Mouse (Mus musculus): ENCODE results near the gene Shisal2a. TPM values are rescaled to one million over a fixed set of nuclear protein-coding genes. Genes with fewer than 3 reads are reported as not detected.
A peak's percentile ranks its signal among the peaks of the same experiment; 100 is the strongest.

Shisal2a gene
- total RNA-seq (2014; fragmentation: Nextera tagmentation) (not detected in 2 replicates), total RNA-seq (2017) (not detected in 2 replicates)

DNA sequence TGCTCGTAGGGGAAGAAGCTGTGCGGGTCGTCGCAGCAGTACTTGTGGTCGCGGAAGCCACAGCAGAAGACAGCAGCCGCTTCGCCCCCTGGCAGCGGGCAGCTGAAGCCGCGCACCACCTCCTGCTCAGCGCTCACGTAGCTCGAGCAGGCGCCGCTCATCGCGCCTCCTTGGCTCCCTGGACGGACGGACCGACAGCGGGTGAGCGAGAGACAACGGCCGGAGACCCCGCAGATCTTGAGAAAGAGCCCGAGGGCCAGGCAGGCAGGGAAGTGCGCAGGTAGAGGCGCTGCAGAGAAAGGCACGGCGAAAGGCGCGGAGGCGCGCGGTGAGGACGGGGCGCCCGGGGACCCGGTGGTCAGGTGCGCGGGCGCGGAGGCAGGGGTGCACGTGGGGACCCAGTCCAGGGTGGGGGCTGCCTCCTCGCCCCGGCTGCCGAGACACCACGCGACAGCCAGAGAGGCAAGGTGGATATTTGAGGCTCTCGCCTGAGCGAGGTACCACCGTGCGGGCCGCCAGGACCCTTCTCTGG is at the start of gene Shisal2a:
TSS of gene Shisal2a (minus strand) at position 167 of the 532 bp plus-strand sequence.
- peak; percentile 4; the same call in 1 of the 2 replicates for ATAC-seq (replicated peaks; ENCODE audit: low FRiP score, low TSS enrichment, poor library complexity, severe bottlenecking)

DNA sequence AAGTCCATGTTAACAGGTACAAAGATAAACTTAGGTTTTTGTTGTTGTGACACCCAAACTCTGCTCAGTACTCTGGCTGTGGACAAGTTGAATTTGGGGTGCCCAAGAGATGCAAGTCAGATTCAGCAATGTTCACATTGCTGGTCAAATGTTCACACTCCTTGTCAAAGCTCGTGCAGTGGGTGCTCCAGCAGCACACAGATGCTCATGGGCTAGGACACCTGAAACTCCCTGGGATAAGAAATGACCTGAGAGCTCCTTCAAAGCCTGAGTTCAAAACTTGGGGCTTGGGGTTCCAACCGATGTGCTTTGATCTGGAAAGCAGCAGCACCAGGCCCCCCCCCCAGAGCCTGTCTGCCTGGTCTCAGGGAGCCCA is 48.4 kb upstream of the Shisal2a start:
- ATAC-seq (replicated peaks; ENCODE audit: low FRiP score, low TSS enrichment, poor library complexity, severe bottlenecking) = no peak

DNA sequence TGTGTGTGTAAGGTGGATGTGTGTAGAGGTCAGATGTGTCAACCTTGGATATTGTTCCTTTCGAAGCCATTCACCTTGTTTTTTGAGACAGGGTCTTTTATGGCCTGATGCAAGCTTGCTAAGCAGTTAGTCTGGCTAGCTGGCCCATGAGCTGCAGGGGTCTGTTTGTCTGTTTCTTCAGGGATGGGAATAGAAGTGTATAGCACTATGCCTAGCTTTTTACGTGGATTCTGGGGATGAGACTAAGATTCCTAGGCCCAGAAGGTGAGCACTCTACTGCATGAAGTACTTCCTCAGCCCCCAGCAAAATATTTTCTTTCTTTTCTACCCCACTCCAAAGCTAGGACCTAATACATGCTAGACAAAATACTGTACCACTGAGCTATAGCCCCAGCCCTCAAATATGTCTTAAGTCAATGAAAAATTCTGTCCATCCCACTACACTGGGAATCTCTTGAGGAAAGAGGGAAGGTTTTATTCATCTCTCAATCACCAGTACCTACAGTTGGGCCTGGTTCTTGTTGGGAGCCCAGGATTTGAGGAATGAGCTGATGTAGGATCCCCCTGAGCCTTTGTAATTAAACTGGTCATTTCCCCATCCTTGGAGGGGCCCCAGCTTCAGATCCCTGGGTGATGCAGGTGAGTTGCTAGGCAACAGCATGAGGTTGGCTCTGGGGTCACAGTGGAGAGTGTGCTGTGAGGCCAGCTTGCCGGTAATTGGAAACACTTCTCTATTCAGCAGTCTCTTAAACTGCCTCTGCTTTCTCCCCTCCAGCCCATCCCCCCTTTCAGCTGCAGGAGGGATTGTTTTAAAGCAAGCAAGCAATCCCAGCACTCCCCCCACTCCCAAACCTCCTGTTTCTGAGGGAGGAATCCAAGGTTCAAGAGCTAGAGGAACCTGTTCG is 47.8 kb upstream of the Shisal2a start:
- no peak for ATAC-seq (replicated peaks; ENCODE audit: low FRiP score, low TSS enrichment, poor library complexity, severe bottlenecking)

DNA sequence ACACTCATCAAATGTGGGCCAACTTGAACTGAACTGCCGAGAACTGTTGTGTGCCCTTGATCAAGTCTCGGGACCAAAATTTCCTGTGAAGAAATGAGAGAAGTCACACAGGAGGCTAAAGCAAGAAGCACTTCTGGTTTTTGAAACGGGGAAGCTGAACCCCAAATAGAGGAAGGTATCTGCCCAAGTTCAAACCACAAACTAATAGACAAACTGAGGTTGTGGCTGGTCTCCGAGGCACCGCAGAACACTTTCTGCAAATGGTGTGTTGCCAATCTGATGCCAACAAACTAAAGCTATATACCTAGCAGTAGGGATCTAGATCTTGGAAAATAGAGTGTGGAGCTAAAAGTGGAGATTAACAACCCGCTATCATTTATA is 45.2 kb upstream of the Shisal2a start:
- no peak for ATAC-seq (replicated peaks; ENCODE audit: low FRiP score, low TSS enrichment, poor library complexity, severe bottlenecking)

DNA sequence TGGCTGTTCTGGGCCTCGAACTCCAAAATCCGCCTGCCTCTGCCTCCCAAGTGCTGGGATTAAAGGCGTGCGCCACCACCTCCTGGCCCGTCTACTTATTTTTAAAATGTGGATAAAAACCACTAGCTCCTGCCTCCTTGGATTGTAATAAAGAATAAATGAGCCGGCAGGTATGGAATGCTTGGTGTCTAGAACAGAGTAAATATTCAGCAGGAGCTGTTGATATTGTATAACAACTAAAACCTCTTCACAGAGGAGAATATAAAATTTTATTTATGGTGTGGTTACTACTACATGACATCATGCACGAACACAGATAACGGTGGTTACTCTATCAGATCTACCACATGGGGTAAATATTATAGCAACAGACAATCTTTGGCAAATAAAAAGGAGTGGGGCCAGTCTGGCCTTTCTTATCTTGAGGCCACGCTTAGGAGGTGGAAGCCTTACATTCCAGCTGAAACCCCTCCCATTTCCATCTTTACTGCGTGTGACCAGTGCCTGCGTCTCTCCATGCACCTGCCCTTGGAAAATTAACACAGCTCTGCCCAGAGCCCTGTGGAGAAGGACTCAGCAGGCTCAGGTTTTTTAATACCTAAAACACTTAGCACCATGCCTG is 44.7 kb upstream of the Shisal2a start:
- ATAC-seq (replicated peaks; ENCODE audit: low FRiP score, low TSS enrichment, poor library complexity, severe bottlenecking) = peak; percentile 91

DNA sequence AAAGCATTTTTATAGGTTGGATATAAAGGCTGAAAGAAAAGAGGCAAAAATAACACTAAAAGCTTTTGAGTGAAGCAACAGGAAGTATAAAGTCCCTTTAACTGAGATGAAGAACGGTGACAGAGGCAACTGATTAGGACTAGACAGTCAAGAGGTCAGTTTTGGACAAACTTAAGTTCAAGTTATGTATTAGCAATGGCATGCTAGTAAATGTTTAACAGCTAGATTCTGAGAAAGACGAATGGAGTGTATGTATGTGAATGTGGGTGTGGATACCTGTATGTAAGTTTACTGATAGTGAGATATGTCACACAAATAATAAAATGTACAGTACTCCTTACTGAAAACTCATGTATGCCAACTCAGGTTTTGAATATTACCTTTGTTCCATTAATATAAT is 41.4 kb upstream of the Shisal2a start:
- ATAC-seq (replicated peaks; ENCODE audit: low FRiP score, low TSS enrichment, poor library complexity, severe bottlenecking) = no peak

DNA sequence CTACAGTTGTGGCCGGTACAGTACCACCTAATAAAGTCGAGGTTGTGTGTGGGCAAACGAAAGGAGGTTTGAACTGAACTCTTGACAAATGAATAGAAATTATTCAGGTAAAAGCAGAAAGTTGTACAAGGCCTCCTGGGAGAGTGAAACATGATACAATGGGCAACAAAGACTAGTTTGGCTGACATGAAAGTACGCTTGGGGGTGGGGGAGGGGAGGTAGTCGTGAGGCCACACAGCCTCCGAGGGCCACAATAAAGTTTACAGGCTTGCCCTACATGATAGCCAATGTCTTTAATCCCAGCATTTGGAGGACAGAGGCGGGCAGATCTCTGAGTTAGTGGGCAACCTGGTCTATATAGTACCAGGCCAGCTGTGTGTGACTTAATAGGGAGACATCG is 24.5 kb upstream of the Shisal2a start:
- ATAC-seq (replicated peaks; ENCODE audit: low FRiP score, low TSS enrichment, poor library complexity, severe bottlenecking) = no peak

DNA sequence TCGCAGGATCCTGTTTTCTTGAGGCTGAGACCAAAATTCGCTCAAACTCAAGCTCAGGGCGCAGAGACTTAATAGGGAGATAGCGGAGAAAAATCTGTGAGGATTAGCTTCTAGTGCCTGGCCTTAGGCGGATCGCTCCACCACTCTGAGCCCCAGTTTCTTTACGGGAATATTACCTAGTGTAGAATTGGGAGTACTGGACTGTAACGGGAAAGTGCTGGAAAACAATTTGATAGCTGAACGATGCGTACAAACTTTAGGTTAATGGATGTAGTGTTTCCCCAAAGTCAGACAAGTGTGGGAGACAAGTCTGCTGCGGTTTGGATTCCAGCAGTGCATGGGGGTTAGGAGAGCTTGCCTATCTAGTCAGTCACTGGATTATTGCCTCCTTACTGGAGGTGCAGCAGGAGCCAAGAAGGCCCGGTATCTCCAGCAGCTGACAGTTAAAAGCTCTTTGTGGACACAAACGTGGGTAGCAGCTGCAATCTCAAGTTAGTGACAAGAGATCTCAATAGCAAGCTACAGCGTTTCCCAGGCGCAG is 23.8 kb upstream of the Shisal2a start, which contains the start of gene Gpx7:
TSS of gene Gpx7 (minus strand) at position 101 of the 541 bp plus-strand sequence.
- peak; percentile 55 for ATAC-seq (replicated peaks; ENCODE audit: low FRiP score, low TSS enrichment, poor library complexity, severe bottlenecking)

DNA sequence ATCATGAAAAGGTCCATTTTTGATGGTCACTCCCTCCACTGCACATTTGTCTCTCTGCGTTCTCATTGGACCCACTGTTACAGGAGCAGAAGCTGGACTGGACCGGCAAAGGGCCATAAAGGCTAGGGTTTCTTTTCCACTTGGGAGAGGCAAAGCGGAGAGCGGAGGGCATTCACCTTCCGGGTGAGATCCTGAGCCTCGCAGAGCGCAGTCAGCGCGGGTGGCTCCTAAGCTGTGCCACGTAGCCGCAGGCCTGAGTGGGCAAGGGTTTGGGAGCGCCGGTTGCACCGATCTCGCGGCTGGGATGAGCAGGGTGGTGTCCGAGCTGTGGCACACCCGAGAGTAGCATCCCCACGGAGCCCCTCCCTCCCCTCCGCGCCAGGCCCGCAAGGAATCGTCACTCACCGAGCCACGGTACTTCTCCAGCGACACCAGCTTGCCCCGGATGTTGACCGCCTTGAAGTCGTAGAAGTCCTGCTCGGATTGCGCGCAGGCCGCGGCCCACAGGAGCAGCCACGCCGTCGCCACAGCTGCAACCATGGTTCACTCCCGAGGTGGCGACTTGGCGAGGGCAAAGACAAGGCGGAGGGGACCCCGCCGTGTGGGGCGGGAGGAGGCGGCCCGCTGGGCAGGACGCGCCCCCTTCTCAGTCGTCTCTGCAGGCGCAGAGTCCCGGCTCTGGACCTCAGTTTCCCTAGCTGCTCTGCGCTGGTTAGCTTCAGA is 23.1 kb upstream of the Shisal2a start:
- ATAC-seq (replicated peaks; ENCODE audit: low FRiP score, low TSS enrichment, poor library complexity, severe bottlenecking) = peak; percentile 62

DNA sequence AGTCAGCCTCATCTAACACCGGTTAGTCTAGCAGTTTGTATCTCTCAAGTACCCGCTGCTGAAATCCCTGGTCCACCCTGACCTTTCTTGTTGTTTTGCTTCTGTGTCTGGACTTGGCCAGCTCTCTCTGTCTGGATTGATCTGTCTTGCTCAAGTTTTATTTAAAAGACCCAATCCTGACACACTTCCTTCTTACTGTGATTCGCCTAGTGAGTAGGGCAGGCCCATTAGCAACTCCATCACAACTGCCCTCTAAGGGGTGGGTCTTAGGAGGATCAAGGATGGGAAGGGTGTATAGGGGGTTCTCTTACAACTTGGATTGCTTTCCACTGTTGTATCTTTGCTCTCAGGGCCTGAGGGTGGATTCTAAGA is 22.6 kb upstream of the Shisal2a start:
- ATAC-seq (replicated peaks; ENCODE audit: low FRiP score, low TSS enrichment, poor library complexity, severe bottlenecking) = no peak

DNA sequence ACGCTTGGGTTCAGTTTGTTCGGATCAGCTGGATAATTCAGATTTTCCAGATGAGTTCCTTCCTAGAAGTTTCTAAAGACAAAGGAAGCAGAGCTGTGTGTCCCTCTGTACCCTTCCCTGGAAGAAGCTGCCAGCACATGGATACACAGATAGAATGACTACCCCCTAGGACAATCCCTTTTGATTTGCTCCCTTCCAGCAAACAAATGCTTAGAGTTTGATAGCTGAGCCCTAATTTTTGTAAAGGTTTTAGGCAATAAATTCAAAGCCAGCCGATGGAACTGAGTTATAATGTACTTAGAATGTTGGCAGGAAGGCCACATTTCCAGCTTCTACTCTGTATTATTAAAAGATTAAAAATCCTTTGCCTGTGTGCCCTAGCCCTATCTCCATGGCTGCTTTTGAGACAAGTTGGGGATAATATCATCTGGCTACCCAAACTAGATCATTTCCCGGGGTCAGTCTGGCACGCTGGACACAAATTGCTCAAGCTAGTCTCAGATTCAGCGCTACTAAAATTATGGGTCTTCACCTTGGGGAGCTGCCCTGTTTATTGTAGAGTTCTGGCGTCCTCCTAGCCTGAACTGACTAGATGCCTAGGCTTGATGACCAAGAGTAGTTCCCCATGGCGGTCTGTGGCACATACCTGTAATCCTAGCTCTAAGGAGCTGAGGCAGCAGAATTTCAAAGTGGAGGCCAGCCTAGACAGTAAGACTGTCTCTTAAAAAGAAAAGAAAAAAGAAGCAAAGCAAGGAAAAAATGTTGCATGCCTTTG is 20.9 kb upstream of the Shisal2a start:
- no peak for ATAC-seq (replicated peaks; ENCODE audit: low FRiP score, low TSS enrichment, poor library complexity, severe bottlenecking)

DNA sequence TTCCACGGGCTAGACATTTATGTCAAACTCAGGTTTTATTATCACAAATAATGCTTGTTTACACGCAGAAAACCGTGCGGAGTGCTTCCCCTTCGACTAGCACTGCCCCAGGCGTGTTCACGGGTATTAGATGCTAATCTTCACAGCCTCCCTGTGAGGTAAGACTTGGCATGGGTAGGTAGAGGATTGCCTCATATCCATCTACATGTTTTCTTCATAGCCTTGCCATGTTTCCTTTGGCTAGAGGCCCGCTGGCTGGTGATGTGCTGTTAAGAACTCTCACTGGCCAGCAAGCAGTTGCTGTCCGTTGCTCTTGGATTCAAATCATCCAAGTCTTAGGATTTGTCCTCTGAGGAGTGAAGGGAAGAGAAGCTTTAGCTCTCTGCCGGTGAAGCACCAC is 17.2 kb upstream of the Shisal2a start:
- no peak for ATAC-seq (replicated peaks; ENCODE audit: low FRiP score, low TSS enrichment, poor library complexity, severe bottlenecking)

DNA sequence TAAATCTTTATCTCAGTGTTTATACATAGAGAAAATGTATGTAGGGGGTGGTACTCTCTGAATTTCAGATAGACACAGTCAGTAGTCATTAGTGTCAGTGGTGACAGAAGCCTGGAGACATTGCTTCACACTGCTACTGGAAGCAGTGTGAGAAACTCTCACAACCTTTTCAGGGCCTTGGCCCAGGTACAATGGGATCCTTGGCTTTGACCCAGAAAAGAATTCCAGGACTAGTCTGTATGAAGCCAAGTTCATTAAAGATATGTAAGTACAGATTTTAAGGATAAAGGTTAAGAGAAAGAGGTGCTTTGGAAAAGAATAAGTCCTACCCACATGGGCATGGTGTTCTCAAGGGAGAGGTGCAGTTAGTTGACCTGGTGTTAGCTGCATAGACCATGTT is 11.1 kb upstream of the Shisal2a start:
- ATAC-seq (replicated peaks; ENCODE audit: low FRiP score, low TSS enrichment, poor library complexity, severe bottlenecking) = no peak

DNA sequence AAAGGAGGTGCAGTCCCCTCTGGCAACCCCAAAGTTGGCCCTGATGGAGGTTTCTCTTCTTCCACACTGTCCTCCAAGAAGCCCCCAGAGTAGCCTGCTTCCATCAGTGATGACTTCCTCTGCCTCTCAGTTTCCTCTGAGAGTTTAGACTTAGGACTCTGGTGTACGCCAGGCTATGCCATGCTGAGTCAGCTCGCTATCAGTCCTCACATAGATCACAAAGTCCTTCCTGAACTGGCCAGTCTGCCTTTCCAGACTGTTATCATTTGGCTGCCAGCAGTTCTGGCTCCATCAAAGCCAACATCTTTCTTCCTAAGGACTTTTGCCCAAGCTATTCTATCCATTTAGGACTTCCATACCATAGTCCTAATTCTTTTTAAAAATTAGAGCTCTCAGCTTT is 9.4 kb upstream of the Shisal2a start:
- ATAC-seq (replicated peaks; ENCODE audit: low FRiP score, low TSS enrichment, poor library complexity, severe bottlenecking) = peak; percentile 40; the same call in 1 of the 2 replicates

DNA sequence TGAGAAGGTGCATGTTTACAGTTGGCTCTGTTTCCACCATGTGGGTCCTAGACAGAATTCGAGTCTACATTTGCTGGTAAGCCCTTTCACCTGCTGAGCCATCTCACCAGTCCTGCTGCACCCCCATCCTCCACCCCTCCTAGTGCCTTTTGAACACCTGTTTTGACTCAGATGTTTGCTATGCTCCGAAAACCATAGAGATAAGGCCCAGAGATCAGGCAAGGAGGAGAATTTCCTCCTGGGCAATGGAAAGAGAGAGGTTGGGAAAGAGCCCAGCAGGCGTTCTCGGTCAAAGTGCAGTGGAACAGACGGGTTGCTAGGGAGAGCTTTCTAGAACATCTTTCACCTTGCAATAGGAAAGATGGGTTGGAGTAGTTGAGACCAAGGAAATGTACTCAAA is 8.0 kb upstream of the Shisal2a start:
- ATAC-seq (replicated peaks; ENCODE audit: low FRiP score, low TSS enrichment, poor library complexity, severe bottlenecking) = no peak

DNA sequence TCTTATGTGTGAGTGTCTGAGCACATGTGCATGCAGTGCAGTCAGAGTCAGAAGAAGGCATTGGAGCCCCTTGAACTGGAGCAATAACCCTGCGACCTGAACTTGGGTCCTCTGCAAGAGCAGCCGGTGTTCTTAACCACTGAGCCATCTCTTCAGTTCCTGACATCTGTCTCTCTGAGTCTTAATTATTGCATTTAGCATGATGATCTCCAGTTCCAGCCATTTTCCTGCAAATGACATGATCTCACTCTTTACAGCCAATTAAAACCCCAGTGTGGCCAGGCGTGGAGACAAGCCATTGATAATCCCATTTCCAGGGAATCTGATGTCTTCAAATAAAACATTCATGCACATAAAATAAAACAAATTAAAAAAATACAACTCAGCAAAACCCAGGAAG is 5.6 kb upstream of the Shisal2a start:
- ATAC-seq (replicated peaks; ENCODE audit: low FRiP score, low TSS enrichment, poor library complexity, severe bottlenecking) = no peak

DNA sequence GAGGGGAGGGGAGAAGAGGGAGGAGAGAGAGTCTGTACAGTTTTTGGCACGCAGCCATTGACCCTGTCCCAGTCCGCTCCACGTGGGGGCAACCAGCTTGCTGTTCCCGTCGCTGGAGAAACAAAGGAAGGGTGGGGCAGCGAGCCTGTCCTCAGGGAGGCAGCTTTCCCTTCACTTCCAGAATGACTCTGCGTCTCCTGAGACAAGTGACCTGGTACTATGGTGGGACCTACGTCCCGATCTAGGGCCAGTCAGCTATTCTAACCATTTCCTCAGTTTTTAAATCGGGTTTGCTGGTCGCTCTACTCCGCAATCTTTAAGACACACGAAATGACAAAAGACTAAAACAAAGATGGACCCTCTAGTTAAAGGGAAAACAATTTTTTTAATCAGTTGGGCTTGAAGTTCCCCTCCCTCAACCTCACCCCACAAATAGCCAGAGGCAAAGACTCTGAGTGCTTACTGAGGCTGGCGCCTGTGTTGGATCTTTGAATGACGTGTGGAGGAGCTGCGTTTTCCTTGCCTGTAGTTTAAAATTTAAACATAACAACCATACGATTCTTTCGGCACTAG is 4.6 kb upstream of the Shisal2a start:
- ATAC-seq (replicated peaks; ENCODE audit: low FRiP score, low TSS enrichment, poor library complexity, severe bottlenecking) = peak; percentile 60

DNA sequence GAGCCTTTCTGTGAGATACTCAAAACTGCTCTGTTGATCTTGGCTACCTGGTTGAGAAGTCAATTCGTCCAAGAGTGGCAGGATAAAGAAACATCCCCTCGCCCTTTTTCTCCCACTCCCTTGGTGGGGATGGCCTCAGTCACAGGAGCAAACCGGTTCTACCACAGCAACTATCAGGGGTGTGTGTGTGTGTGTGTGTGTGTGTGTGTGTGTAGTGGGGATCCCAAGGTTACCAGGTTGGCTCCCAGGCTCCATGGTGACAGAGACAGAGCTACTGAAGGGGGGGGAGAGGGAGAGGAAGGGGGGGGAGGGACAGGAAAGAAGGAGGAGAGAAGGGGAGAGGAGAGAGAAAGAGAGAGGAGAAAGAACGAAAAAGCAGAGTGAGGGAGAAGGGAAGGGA is 4.0 kb upstream of the Shisal2a start:
- ATAC-seq (replicated peaks; ENCODE audit: low FRiP score, low TSS enrichment, poor library complexity, severe bottlenecking) = no peak

DNA sequence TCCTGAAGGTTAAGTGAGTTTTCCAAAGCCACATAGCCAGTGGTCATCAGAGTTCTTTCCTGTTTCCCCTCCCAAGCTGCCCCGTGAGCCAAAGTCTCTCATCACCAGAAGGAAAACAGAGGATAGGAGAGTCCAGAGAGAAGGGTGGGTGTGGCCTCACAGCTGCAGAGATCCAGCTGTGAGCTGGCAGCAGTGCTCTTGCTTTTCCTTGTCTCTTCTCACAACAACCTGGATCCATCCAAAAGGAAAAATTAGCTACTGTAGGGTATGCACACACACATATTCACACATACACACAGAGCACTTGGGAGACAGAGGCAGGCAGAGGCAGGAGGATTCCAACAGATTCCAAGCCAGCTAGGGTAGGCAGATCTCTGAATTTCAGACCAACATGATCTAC is 2.9 kb upstream of the Shisal2a start:
- no peak for ATAC-seq (replicated peaks; ENCODE audit: low FRiP score, low TSS enrichment, poor library complexity, severe bottlenecking)
